Mouse (Mus musculus): ENCODE data around the gene Rsad2.
"Not testable (repeated sequence)": the region's sequence is repeated elsewhere in the genome, so short reads cannot be mapped to it uniquely, and the experiment has no call there.

Rsad2 gene

GRCm38 (mm10) chr12:26444511-26444910 is 11.7 kb downstream of the Rsad2 start:
- no peak for DNase-seq

- peak; percentile 21 to 73 for DNase-seq
Observed at GRCm38 (mm10) chr12:26444054-26444453, 12.2 kb downstream of the Rsad2 start.

- no peak for DNase-seq
Observed at GRCm38 (mm10) chr12:26439366-26439765, 16.9 kb downstream of the Rsad2 start.

- DNase-seq: no peak
Observed at GRCm38 (mm10) chr12:26437950-26438349, 18.3 kb downstream of the Rsad2 start.

GRCm38 (mm10) chr12:26436334-26436733 is 19.9 kb downstream of the Rsad2 start:
- no peak for DNase-seq

GRCm38 (mm10) chr12:26428771-26429170 is 27.5 kb downstream of the Rsad2 start:
- DNase-seq: not testable (repeated sequence)

- DNase-seq: no peak
Observed at GRCm38 (mm10) chr12:26424841-26425240, 31.4 kb downstream of the Rsad2 start.

- peak; percentile 38 to 51 for DNase-seq
Observed at GRCm38 (mm10) chr12:26418322-26418721, 37.9 kb downstream of the Rsad2 start.

GRCm38 (mm10) chr12:26416636-26417295 is 39.5 kb downstream of the Rsad2 start:
- DNase-seq: no peak

- DNase-seq: peak; percentile 76 to 96
Observed at GRCm38 (mm10) chr12:26415104-26415771, 41.0 kb downstream of the Rsad2 start, which contains the start of gene Rnf144a. Rnf144a (minus strand) TSS chr12:26415254.

GRCm38 (mm10) chr12:26414451-26415103 is 41.7 kb downstream of the Rsad2 start:
- DNase-seq: peak; percentile 42 to 60

GRCm38 (mm10) chr12:26413961-26414411 is 42.3 kb downstream of the Rsad2 start:
- DNase-seq: no peak

- no peak for DNase-seq
Observed at GRCm38 (mm10) chr12:26412802-26413201, 43.5 kb downstream of the Rsad2 start.

- no peak for DNase-seq
Observed at GRCm38 (mm10) chr12:26411841-26412450, 44.3 kb downstream of the Rsad2 start.

- peak in 1 of 2 experiments; percentile 19 for DNase-seq
Observed at GRCm38 (mm10) chr12:26410443-26410842, 45.8 kb downstream of the Rsad2 start.

- no peak for DNase-seq
Observed at GRCm38 (mm10) chr12:26408707-26409106, 47.5 kb downstream of the Rsad2 start.

GRCm38 (mm10) chr12:26404781-26405702 is 51.2 kb downstream of the Rsad2 start:
- no peak for DNase-seq

GRCm38 (mm10) chr12:26403372-26404125 is 52.7 kb downstream of the Rsad2 start:
- DNase-seq: no peak

- no peak for DNase-seq
Observed at GRCm38 (mm10) chr12:26401696-26402470, 54.4 kb downstream of the Rsad2 start.

- DNase-seq: no peak
Observed at GRCm38 (mm10) chr12:26401254-26401653, 55.0 kb downstream of the Rsad2 start.

GRCm38 (mm10) chr12:26400762-26401161 is 55.5 kb downstream of the Rsad2 start:
- no peak for DNase-seq
